Mouse (Mus musculus) fibroblast of lung, adult 2 months (primary cell): Measurements from ENCODE around the gene Gspt1.
"Not testable (repeated sequence)": the region's sequence is repeated elsewhere in the genome, so short reads cannot be mapped to it uniquely, and the experiment has no call there.

Experiments
- DNase-seq: peaks from one replicate; pipeline ENCODE4 v3.0.0-alpha.2; 2011; ENCODE audit warnings: low read depth

The Gspt1 gene

GRCm38 (mm10) chr16:11253898-11254722 is at the start of gene Gspt1:
TSS of gene Gspt1 (minus strand) at chr16:11254325.
- DNase-seq = peak; percentile 97

GRCm38 (mm10) chr16:11303741-11304140 is 49.6 kb upstream of the Gspt1 start:
- no peak for DNase-seq

GRCm38 (mm10) chr16:11297700-11298099 is 43.6 kb upstream of the Gspt1 start:
- DNase-seq = peak; percentile 21

GRCm38 (mm10) chr16:11295583-11295982 is 41.5 kb upstream of the Gspt1 start:
- not testable (repeated sequence) for DNase-seq

- DNase-seq = not testable (repeated sequence)
Observed at GRCm38 (mm10) chr16:11288873-11289272, 34.7 kb upstream of the Gspt1 start.

DNA sequence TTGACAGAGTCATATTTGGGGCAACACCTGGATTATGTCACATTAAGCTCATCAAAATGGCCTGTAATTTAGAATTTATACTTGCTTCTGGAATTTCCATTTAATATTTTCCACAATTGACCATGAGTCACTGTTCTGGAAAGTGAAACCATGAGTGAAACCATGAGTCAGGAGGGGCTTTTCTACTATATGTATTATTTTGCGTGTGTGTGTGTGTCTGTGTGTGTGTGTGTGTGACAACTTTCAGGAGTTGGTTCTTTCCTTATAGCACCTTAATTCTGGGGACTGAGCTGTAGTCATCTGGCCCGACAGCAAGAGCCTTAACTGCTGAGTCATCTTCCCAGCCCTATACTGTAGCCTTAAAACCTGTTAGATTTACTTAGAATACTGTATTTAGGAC is 31.8 kb upstream of the Gspt1 start:
- DNase-seq = no peak

GRCm38 (mm10) chr16:11284881-11285280 is 30.8 kb upstream of the Gspt1 start:
- DNase-seq = no peak

DNA sequence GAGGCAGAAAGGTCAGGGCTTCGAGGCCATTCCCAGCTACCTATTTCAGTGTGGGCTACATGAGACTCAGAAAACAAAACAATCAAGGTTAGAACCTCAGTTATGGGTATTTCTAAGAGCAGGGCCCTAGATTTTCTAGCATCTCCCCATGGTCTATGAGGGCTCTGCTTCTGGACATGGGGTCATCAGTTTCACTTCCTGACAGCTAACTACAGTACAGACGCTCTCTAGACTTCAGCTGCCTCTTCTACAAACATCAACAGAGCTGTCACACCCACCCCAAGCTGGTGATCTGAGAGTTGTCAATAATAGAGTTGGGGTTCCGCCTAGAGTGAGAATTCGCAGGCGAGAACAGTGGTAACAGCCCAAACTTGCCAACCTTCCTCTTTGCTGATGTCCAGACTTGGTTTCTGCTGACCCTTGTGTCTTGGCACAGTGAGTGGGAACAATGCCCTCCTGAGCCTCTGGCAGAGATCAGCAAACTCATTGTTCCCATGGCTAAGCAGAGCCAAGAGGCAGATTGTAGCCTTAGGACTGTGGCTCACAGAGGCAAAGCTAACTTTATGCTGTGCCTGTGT is 28.6 kb upstream of the Gspt1 start:
- no peak for DNase-seq

DNA sequence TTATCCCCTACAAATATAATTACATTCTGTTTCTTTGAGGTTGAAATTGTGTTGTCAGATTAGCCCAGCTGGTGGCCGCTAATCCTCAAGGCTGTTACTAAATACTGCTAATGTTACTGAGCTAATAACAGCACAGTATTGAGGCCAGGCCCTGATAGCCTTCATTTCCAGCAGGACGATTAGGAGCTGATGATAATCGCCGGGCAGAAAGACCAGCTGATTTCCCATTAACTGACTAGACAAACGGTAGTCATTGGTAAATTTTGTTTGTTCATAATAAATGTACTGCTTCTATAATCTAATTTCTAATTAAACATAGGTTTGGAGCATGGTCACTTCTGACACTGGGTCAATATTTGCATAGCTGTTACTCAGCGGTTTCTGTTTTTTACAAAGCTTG is 24.7 kb upstream of the Gspt1 start:
- DNase-seq = no peak

- no peak for DNase-seq
Observed at GRCm38 (mm10) chr16:11276888-11277287, 22.8 kb upstream of the Gspt1 start.

GRCm38 (mm10) chr16:11271073-11271472 is 16.9 kb upstream of the Gspt1 start:
- no peak for DNase-seq

DNA sequence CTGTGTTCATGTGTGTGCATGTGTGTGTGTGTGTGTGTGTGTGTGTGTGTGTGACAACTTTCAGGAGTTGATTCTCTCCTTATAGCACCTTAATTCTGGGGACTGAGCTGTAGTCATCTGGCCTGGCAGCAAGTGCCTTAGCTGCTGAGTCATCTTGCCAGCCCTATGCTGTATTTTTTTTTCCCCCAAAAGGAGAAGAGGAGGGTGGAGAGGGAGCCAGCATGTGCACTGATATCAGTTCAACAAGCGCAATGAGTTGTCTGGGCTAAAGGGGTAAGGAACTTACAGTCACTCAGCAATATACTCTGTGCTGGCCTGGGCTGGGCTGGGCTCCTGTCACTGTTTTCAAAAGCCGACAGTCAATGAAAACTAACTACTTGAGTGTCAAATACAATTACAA is 16.5 kb upstream of the Gspt1 start:
- DNase-seq = no peak

GRCm38 (mm10) chr16:11269808-11270207 is 15.7 kb upstream of the Gspt1 start:
- no peak for DNase-seq

GRCm38 (mm10) chr16:11266556-11266955 is 12.4 kb upstream of the Gspt1 start:
- no peak for DNase-seq

- no peak for DNase-seq
Observed at GRCm38 (mm10) chr16:11263266-11263665, 9.1 kb upstream of the Gspt1 start.

DNA sequence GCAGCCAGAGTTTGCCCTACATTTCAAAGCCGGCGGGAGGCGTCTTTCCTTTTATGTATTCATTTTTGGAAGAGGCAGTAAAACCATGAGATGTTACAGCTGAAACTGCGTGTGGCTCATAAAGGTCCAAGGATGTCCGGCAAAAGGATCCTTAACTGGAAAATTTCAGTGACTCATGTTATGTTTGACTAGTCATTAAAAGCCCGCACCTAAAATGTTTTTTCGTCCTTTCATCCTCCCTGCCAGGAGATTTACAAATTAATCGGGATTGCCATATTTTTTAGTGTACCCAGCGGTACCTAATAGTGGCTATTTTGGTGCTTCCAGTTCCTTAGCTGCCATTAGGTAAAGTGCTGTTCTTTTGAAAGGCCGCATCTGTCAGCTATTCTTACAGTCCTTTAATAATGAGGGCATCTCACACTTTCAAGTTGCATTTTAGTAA is 619 bp upstream of the Gspt1 start:
- DNase-seq = no peak

DNA sequence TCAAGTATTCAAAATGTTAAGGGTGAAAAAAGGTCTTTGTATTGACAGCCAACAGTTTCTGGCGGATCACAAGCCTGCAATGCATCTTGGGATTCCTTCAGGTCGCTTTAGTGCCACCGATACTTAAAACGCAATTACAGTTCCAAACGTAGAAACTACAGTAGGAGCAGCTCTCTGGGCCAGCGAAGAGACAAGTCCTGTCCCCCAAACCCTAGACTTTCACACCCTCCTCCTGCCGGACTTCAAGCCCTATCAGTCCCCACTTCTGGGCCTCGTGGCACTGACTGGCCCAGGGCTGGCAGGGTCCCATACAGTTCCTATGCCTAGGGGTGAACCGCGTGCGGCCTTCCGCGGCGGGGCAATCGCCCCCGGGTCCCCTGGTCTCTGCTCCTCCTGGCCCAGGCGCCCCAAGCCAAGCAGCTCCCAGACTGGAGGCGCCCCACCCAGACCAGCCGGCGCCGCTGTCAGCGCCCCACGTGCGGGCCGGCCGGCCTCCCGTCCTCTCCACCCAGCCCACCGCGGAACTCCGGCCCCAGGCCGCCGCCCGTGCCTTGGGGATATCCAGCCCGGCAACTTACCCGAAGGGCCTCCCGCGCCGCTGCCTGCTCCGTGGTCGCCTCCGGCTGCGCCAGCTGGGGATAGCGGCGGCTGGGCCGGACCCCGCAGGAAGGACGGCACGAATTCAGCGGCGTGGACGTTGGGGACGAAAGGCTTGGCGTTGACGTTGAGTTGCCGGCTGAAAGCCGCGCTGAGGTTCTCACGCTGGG is 877 bp downstream of the Gspt1 start:
- no peak for DNase-seq

GRCm38 (mm10) chr16:11247791-11248190 is 6.3 kb downstream of the Gspt1 start:
- DNase-seq = no peak

DNA sequence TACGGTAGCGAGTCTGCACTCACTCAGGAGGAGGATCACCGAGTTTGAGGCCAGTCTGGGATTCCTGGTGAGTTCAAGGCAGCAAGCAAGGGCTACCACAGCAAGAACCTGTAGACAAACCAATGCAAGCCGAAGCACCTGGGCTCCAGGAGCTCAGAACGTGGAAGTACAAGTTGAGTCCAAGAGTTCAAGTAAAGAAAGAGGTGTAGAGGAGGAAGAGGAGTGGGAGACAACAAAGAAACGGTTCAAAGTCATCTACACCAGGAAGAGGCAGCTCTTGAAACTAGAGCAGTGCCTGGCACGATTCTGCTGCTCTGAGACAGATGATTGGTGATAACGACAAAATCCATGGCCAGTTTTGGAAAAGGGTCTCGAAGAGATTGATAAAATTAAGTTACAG is 8.4 kb downstream of the Gspt1 start:
- DNase-seq = no peak

- no peak for DNase-seq
Observed at GRCm38 (mm10) chr16:11242401-11242800, 11.7 kb downstream of the Gspt1 start.

- DNase-seq = no peak
Observed at GRCm38 (mm10) chr16:11217801-11218200, 36.3 kb downstream of the Gspt1 start.

DNA sequence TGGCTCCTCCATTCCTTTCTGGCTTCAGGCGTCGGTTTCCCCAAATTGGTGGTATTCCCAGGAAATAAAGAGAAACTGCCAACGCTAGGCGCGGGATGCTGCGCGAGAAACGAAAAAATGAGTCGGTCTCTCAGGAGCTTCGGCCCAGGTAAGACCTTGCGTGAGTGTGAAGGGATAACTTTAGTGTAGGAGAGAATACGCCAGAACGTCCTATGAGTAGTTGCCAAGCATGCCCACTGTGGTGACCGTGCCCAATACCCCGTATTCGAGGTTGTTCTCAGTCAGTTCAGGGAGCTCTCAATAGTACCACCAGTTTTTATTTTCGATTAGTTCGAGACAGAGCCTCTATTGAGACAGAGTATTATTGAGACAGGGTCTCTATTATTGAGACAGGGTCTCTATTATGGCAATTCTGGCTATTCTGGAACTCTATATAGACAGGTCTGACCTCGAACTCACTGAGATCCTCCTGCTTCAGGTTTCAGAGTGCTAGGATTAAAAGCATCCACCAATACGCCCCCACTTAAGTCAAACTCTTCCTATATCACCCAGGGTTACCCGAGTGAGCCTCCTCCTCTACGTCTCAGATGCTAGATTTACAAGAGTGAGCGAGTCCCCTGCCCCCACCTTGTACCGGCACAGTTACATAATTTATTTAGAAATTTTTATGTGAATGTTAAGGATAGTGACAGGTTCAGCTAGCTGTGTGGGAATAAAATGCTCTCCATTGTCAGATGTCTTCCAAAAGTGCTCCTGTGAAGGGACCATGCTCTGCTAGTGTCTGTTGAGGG is 50.3 kb downstream of the Gspt1 start:
- no peak for DNase-seq
